ENCODE assay signal across 10 mouse cellular contexts in the genomic region with DNA sequence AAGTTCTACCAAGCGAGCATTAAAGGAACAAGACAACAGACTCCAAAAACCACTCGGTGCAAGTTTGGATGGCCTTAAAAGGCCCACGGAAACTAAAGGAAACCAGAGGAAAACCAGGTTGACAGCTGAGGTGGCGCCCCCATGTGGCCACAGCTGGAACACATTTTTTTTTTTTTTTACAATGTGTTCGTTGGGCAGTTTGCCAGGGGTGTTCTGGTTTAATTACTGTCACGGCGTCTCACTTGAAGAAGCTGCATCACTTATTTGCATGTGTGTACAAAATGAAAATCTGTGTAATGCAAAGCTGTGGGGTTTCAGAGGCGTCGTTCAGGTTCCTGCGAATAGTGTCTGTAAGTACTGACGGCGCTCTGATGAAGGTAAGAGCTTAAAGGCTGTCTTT.
DNase-seq lines count a peak whose midpoint lies in the region; ATAC-seq lines count a peak whose summit lies in the region.
"Had no signal": no experiment of that assay in that cellular context is flagged by ENCODE, and none has a peak within 500 bp of the region (broad histone marks: within the 10 kb centered on the region; RNA-seq: fewer than 3 reads in every experiment).

No protein-coding gene starts in this region.

- H3K27me3 ChIP-seq in kidney, embryonic 14.5 days (ENCODE audit: control insufficient read depth, insufficient read depth, low read length) = no peaks in the 10 kb centered on the region
- 0 out of 2 replicates have a peak, but pooled peaks cover 4% of the 10 kb centered on the region for H3K27me3 ChIP-seq in limb, embryonic 10.5 days (ENCODE audit: low read depth, poor library complexity, severe bottlenecking)
- H3K27me3 ChIP-seq: embryonic facial prominence, embryonic 15.5 days; neural tube, embryonic 12.5 days had no signal

- no peak overlapping the region for H3K4me3 ChIP-seq in kidney, embryonic 14.5 days (ENCODE audit: low read length)
- no peak overlapping the region for H3K4me3 ChIP-seq in limb, embryonic 10.5 days
- H3K4me3 ChIP-seq: embryonic facial prominence, embryonic 15.5 days; neural tube, embryonic 12.5 days had no signal

- peaks cover 8% of the 10 kb centered on the region for H3K4me1 ChIP-seq in kidney, embryonic 14.5 days (ENCODE audit: control insufficient read depth, insufficient read depth, low read length)
- peaks cover 8% of the 10 kb centered on the region for H3K4me1 ChIP-seq in limb, embryonic 10.5 days
- H3K4me1 ChIP-seq: embryonic facial prominence, embryonic 15.5 days; neural tube, embryonic 12.5 days had no signal

- ATAC-seq in kidney, embryonic 14.5 days (ENCODE audit: low FRiP score, low TSS enrichment) = no peak

- H3K4me2 ChIP-seq in kidney, embryonic 14.5 days (replicated peaks; ENCODE audit: low read depth, low read length) = no peak overlapping the region
- H3K4me2 ChIP-seq: embryonic facial prominence, embryonic 15.5 days; neural tube, embryonic 12.5 days had no signal

- no peaks in the 10 kb centered on the region for H3K9me3 ChIP-seq in kidney, embryonic 14.5 days (ENCODE audit: control insufficient read depth, low read length)
- H3K9me3 ChIP-seq in limb, embryonic 10.5 days (replicated peaks) = no peaks in the 10 kb centered on the region
- H3K9me3 ChIP-seq: embryonic facial prominence, embryonic 15.5 days; neural tube, embryonic 12.5 days had no signal

- no peaks in the 10 kb centered on the region for H3K36me3 ChIP-seq in kidney, embryonic 14.5 days (ENCODE audit: control insufficient read depth, insufficient read depth, low read length)
- no peaks in the 10 kb centered on the region for H3K36me3 ChIP-seq in limb, embryonic 10.5 days
- H3K36me3 ChIP-seq: embryonic facial prominence, embryonic 15.5 days; neural tube, embryonic 12.5 days had no signal

- peak; percentile 19 for DNase-seq in adrenal gland, postnatal 14 days
- no peak for DNase-seq in adrenal gland, adult 8-10 months
- peak; percentile 28 to 39 for DNase-seq in kidney, postnatal 4 days
- DNase-seq in Muller cell, postnatal 12 days (ENCODE audit: inconsistent ontology term) = peak; percentile 42
- peak; percentile 44 for DNase-seq in limb, embryonic 10.5 days (ENCODE audit: low spot score)
- no peak for DNase-seq in heart, adult 18-20 months
- DNase-seq in urinary bladder, postnatal 10 days (ENCODE audit: low spot score) = no peak

- H3K9ac ChIP-seq in kidney, embryonic 14.5 days (ENCODE audit: low read depth, low read length) = no peak overlapping the region
- H3K9ac ChIP-seq: embryonic facial prominence, embryonic 15.5 days; neural tube, embryonic 12.5 days had no signal

- H3K27ac ChIP-seq in kidney, embryonic 14.5 days (ENCODE audit: low read depth, low read length) = no peak overlapping the region
- H3K27ac ChIP-seq in limb, embryonic 10.5 days = no peak overlapping the region
- H3K27ac ChIP-seq: embryonic facial prominence, embryonic 15.5 days; neural tube, embryonic 12.5 days had no signal

- 66% methylated on average over 12 of the region's 12 CpGs for WGBS in kidney, embryonic 14.5 days
- 67% methylated on average over 12 of the region's 12 CpGs for WGBS in limb, embryonic 10.5 days

Comparison
In these comparisons a context has a peak if more than half of its experiments do, and no peak if none do; other contexts are left out.
1. DNase-seq: peak in adrenal gland, postnatal 14 days (single experiment), kidney, postnatal 4 days (2 of 2), Muller cell, postnatal 12 days (single experiment) and limb, embryonic 10.5 days (single experiment); none in adrenal gland, adult 8-10 months (single experiment), heart, adult 18-20 months (0 of 2) and urinary bladder, postnatal 10 days (single experiment).